Mouse (Mus musculus): ENCODE data around the gene Mcrip2. TPM values are rescaled to one million over a fixed set of nuclear protein-coding genes. Genes with fewer than 3 reads are reported as not detected.

Mcrip2 gene
- polyA plus RNA-seq, 1 experiment from 2014 or later = 8.5 TPM

DNA sequence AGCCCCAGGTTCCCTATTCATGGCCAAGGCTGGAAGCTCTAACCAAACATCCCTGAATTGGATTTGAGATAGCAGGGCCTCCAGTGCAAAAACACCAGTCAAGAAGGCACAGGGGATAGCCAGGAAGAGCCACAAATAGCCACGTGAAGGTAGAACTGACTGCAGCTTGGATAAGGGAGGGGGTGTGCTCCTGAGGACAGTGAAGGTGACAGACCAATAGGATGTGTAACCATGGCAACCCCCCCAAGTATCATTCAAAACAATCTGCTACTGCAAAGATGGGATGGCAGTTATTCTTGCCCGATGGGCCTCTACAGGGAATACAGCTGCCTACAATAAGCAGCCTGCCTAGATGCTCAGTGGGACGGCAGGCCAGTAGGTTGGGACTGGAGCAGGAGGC, 31.0 kb downstream of the Mcrip2 start:
- H3K27me3 ChIP-seq = no peaks in the 10 kb centered on the region
- WGBS = 23% methylated on average over 3 of the region's 3 CpGs
- H3K27ac ChIP-seq (replicated peaks) = peak overlapping the region; percentile 67
- H3K9ac ChIP-seq (replicated peaks) = peak overlapping the region; percentile 65; the same call in 1 of the 2 replicates
- H3K4me2 ChIP-seq (replicated peaks) = peak overlapping the region; percentile 65
- peaks cover 53% of the 10 kb centered on the region for H3K4me1 ChIP-seq
- peaks cover 47% of the 10 kb centered on the region for H3K36me3 ChIP-seq
- no peak for ATAC-seq (ENCODE audit: low FRiP score, low read depth)
- no peaks in the 10 kb centered on the region for H3K9me3 ChIP-seq
- H3K4me3 ChIP-seq = peak overlapping the region; percentile 39; the same call in 1 of the 2 replicates

- H3K36me3 ChIP-seq = peaks cover 42% of the 10 kb centered on the region
- H3K9me3 ChIP-seq = no peaks in the 10 kb centered on the region
- ATAC-seq (ENCODE audit: low FRiP score, low read depth) = peak; percentile 20; the same call in 1 of the 2 replicates
- peak within 1 kb of the TSS; percentile 67 for H3K27ac ChIP-seq (replicated peaks)
- no peaks in the 10 kb centered on the region for H3K27me3 ChIP-seq
- H3K4me3 ChIP-seq = peak within 1 kb of the TSS; percentile 39
- H3K4me2 ChIP-seq (replicated peaks) = peak within 1 kb of the TSS; percentile 65
- under 1% methylated on average over 22 of the region's 29 CpGs for WGBS
- H3K9ac ChIP-seq (replicated peaks) = peak within 1 kb of the TSS; percentile 65
- peaks cover 55% of the 10 kb centered on the region for H3K4me1 ChIP-seq
These were observed 31.5 kb downstream of the Mcrip2 start, which contains the start of gene Rhbdl1 for GRCm38 (mm10) chr17:25837076-25837410. Rhbdl1 (minus strand) TSS chr17:25837295.

DNA sequence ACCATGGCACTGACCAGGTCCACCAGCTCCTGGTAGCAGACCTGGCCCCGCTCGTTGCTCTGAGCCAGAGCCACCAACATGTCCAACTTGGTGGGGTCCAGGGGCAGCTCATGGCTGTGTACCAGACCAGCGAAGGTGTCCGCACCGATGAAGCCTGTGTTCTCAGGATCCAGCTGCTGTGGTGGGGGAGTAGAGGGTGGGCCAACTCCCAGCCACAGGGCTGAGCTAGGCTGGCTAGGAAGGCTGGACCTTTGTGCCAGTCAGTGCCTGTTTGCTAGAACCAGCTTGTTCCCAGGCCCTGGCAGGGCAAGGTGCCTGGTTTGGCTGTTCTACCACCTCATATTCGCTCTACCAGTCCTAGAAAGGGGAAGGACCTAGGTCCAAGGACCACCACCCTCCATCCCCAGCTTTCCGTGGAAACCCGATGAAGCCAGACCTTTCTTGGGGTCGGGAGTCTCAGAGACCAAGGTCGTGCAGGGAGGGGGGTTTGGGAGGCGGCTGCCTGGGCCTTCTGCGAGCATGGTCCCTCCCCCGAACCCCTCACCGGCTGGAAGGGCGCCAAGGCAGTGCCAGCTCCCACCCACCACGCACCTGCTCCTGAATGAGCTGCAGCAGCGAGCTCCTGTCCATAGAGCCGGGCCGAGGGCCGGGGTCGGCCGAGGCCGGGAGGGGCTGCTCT, 32.0 kb downstream of the Mcrip2 start:
- Histone ChIP-seq H3K27me3 (no peaks in the 10 kb centered on the region), H3K9me3 (no peaks in the 10 kb centered on the region), H3K9ac (replicated peaks) (peak overlapping the region; percentile 65), H3K27ac (replicated peaks) (peak overlapping the region; percentile 67), H3K4me1 (peaks cover 60% of the 10 kb centered on the region), H3K36me3 (peaks cover 39% of the 10 kb centered on the region), H3K4me3 (peak overlapping the region; percentile 39), H3K4me2 (replicated peaks) (peak overlapping the region; percentile 65)
- ATAC-seq (ENCODE audit: low FRiP score, low read depth) = no peak
- WGBS = 24% methylated on average over 21 of the region's 23 CpGs

DNA sequence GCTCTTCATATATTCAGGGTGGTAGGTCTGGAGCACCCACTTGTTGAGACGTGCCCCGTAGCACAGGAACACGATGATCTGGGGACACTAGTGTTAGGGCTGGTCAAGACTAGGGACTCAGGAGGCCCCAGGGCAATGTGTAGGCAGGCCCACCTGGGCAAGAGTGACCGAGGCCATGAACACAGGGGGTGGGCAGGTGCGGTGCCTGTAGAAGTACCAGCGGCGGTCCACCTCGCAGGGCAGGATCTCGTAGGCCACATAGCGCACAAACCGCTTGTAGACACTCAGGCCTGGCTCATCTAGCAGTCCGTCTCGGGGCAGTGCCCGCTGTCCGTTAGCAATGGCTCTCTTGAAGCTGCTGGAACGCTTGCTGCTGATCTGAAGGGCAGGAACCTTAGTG, 32.7 kb downstream of the Mcrip2 start:
- peaks cover 39% of the 10 kb centered on the region for H3K36me3 ChIP-seq
- peaks cover 68% of the 10 kb centered on the region for H3K4me1 ChIP-seq
- ATAC-seq (ENCODE audit: low FRiP score, low read depth) = no peak
- no peak overlapping the region for H3K27ac ChIP-seq (replicated peaks)
- H3K4me2 ChIP-seq (replicated peaks) = peak overlapping the region; percentile 65
- WGBS = 92% methylated on average over 16 of the region's 16 CpGs
- H3K27me3 ChIP-seq = no peaks in the 10 kb centered on the region
- H3K9me3 ChIP-seq = no peaks in the 10 kb centered on the region
- peak overlapping the region; percentile 39; the same call in 1 of the 2 replicates for H3K4me3 ChIP-seq
- no peak overlapping the region for H3K9ac ChIP-seq (replicated peaks)

DNA sequence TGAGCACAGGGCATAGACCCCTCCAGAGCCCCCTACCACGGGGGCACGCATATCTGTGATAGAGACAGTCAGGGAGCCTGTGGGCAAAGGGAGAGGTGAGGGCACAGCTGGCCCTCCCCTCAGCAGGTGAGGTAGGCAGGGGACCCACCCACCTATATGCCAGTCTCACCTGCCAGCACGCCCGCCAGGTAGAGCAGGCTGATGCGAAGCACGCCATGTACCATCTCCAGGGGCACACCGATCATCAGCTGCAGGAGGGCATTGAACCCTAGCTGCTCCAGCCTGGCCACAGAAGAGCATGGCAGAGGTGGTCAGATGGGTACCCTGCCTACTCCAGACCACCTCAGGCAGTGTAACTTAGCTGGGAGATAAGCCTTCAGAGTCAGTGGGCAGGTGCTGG, 33.3 kb downstream of the Mcrip2 start:
- peaks cover 73% of the 10 kb centered on the region for H3K4me1 ChIP-seq
- 94% methylated on average over 7 of the region's 7 CpGs for WGBS
- H3K27me3 ChIP-seq = no peaks in the 10 kb centered on the region
- no peak overlapping the region for H3K27ac ChIP-seq (replicated peaks)
- peak overlapping the region; percentile 10; the same call in 1 of the 2 replicates for H3K4me2 ChIP-seq (replicated peaks)
- H3K9ac ChIP-seq (replicated peaks) = 0 out of 2 replicates have a peak overlapping the region, but pooled peaks have one; percentile 8
- no peaks in the 10 kb centered on the region for H3K9me3 ChIP-seq
- H3K4me3 ChIP-seq = no peak overlapping the region
- H3K36me3 ChIP-seq = peaks cover 39% of the 10 kb centered on the region
- no peak for ATAC-seq (ENCODE audit: low FRiP score, low read depth)

DNA sequence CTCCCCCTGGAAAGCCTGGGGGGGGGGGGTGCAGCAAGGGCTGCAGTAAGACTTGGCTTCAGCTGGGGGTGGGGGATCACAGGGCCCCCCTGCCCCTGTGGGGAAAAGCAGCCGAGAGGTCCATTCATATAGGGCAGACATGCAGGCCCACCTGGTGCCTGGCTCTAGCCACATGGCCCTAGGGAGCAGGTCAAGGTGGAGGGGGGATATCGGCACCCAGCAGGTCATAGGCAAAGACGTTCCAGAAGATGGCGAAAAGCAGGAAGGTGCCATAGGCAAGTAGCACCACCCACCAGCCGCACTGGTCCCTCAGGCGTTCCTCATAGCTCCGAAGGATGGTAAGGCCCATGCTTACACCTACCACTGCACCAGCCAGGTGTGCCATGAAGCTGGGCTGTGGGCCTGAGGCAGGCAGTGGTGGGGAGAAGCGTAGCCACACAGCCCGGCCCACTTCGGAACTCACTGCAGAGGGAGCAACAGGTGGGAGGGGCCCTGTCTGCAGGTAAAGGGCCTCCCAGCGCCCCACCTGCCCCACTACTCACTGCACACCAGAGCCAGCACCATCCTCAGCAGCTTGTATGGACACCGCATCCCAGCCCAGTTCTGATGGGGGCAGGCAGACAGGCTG, 33.9 kb downstream of the Mcrip2 start:
- no peak for ATAC-seq (ENCODE audit: low FRiP score, low read depth)
- H3K27ac ChIP-seq (replicated peaks) = no peak overlapping the region
- peak overlapping the region; percentile 77 for H3K4me3 ChIP-seq
- 90% methylated on average over 12 of the region's 12 CpGs for whole genome bisulfite sequencing
- H3K36me3 ChIP-seq = peaks cover 39% of the 10 kb centered on the region
- peak overlapping the region; percentile 84 for H3K9ac ChIP-seq (replicated peaks)
- no peaks in the 10 kb centered on the region for H3K27me3 ChIP-seq
- H3K4me1 ChIP-seq = peaks cover 79% of the 10 kb centered on the region
- H3K9me3 ChIP-seq = no peaks in the 10 kb centered on the region
- peak overlapping the region; percentile 96 for H3K4me2 ChIP-seq (replicated peaks)

- Histone ChIP-seq H3K9me3 (no peaks in the 10 kb centered on the region), H3K4me3 (peak overlapping the region; percentile 77), H3K4me2 (replicated peaks) (peak overlapping the region; percentile 96), H3K27ac (replicated peaks) (peak overlapping the region; percentile 95), H3K4me1 (peaks cover 81% of the 10 kb centered on the region), H3K27me3 (no peaks in the 10 kb centered on the region), H3K9ac (replicated peaks) (peak overlapping the region; percentile 84), H3K36me3 (peaks cover 35% of the 10 kb centered on the region)
- WGBS = 57% methylated on average over 6 of the region's 6 CpGs
- ATAC-seq (ENCODE audit: low FRiP score, low read depth) = no peak
These were observed 34.5 kb downstream of the Mcrip2 start for GRCm38 (mm10) chr17:25833961-25834594.

DNA sequence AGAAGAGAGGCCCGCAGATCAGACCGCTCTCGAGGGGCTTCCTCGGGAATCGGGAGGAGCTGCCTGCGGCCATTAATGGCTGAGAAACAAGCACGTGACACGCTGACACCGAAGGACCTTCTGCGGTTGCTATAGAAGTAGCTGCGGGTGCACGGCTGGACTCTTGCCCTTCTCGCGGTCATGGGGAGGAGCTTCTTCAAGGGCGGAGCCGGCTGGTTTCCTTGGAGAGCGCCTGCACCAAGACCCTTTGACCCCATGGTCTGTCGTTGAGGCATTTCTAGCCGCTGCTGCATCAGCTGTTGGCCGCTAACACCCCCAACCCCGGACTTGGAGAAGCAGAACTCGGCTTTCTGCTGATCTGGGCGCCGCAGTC, 35.3 kb downstream of the Mcrip2 start, which contains the start of gene Stub1:
Stub1 (minus strand) TSS at position 114 of the 373 bp plus-strand sequence.
- Histone ChIP-seq H3K27me3 (no peaks in the 10 kb centered on the region), H3K36me3 (peaks cover 30% of the 10 kb centered on the region), H3K4me2 (replicated peaks) (peak within 1 kb of the TSS; percentile 96), H3K4me3 (peak within 1 kb of the TSS; percentile 77), H3K9me3 (no peaks in the 10 kb centered on the region), H3K4me1 (peaks cover 83% of the 10 kb centered on the region), H3K27ac (replicated peaks) (peak within 1 kb of the TSS; percentile 95), H3K9ac (replicated peaks) (peak within 1 kb of the TSS; percentile 84)
- WGBS = under 1% methylated on average over 24 of the region's 24 CpGs
- peak; percentile 59 for ATAC-seq (ENCODE audit: low FRiP score, low read depth)

DNA sequence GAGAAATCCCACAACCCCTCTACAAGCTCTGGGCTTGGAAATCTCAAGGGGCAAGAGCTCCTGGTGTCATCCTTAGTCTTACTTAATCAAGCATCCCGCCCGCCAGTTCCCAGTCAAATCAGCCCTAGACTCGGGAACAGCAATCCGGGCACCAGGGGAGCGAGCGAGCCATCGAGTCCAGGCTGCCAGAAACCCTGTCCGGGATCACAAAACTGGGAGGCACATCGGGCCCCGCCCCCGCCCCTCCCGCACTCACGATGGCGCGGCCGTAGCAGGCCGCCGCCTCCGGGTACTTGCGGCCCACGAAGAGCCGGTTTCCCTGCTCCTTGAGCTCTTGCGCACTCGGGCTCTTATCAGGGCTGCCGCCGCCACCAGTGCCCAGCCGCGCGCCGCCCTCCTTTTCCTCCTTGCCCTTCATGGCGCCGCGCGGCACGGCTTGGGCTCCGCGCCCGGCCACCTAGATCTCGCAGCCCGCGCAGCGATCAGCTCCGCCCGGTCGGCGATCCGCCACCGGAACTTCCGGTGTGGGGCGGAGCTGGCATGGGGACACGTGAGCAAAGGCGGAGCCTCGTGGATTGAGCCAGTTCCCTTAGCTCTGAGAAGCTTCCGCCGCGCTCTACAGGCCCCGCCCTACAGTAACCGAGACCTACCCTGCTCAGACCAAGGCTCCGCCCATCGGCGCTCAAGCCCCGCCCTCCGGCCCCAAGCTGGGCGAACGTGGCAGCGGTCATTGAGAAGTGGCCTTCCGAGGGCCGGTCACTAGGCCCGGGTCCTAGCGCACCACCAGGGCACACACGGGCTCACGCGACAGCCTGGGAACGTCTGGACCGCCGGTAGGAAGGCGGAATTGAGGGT, 35.9 kb downstream of the Mcrip2 start:
- H3K27me3 ChIP-seq = no peaks in the 10 kb centered on the region
- no peaks in the 10 kb centered on the region for H3K9me3 ChIP-seq
- ATAC-seq (ENCODE audit: low FRiP score, low read depth) = peak; percentile 89
- WGBS = under 1% methylated on average over 77 of the region's 77 CpGs
- peak overlapping the region; percentile 84 for H3K9ac ChIP-seq (replicated peaks)
- H3K4me3 ChIP-seq = peak overlapping the region; percentile 77
- peak overlapping the region; percentile 95 for H3K27ac ChIP-seq (replicated peaks)
- peaks cover 81% of the 10 kb centered on the region for H3K4me1 ChIP-seq
- peak overlapping the region; percentile 96 for H3K4me2 ChIP-seq (replicated peaks)
- peaks cover 29% of the 10 kb centered on the region for H3K36me3 ChIP-seq

DNA sequence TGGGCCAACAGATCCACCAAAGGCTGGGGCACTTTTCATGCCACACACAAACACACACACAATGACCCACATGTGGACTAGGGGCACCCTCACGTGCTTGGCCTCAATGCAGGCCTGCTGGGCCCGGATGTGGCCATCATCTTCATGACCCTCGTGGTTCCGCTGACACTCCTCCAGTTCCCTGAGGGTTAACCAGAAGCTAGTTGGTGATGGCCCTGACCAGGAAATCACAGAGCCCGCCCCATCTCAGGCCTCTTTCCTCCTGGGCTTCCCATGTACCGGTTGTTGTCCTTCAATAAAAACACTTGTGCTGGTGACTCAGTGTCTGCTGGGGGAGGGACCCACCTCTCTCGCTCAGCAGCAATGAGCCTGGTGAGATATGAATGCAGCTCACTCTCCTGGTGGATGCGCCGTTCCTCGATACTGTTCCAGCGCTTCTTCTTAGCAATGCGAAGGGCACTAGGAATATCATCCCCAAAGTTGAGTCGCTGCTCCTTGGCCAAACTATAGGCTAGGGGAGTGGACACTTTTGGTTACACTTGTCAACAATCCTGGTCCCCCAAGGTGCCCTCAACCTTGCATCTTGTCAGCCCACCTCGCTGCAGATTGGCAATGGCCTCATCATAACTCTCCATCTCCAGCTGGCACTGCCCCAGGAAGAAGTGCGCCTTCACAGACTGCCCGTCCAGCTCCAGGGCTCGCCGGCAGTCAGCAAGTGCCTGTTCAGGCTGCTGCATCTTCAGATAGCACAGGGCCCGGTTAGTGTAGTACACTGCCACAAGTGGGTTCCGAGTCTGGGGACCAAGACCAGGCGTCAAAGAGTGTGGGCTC, 36.9 kb downstream of the Mcrip2 start:
- H3K4me1 ChIP-seq = peaks cover 71% of the 10 kb centered on the region
- H3K27ac ChIP-seq (replicated peaks) = peak overlapping the region; percentile 4; the same call in 1 of the 2 replicates
- peaks cover 39% of the 10 kb centered on the region for H3K36me3 ChIP-seq

More for the DNA sequence above, 36.9 kb downstream of the Mcrip2 start:
- Histone ChIP-seq H3K9ac (replicated peaks) (peak overlapping the region; percentile 84), H3K4me3 (peak overlapping the region; percentile 77), H3K9me3 (no peaks in the 10 kb centered on the region), H3K27me3 (no peaks in the 10 kb centered on the region), H3K4me2 (replicated peaks) (peak overlapping the region; percentile 96)
- no peak for ATAC-seq (ENCODE audit: low FRiP score, low read depth)
- 64% methylated on average over 21 of the region's 21 CpGs for WGBS

All from midbrain, embryonic 12.5 days (tissue).